Mouse (Mus musculus): ENCODE results near the gene Shmt2. TPM values are rescaled to one million over a fixed set of nuclear protein-coding genes. Genes with fewer than 3 reads are reported as not detected.
A peak's percentile ranks its signal among the peaks of the same experiment; 100 is the strongest.

Shmt2 gene
- polyA plus RNA-seq, 1 experiment from 2014 or later: 71.7 TPM

GRCm38 (mm10) chr10:127531548-127531947 is 9.3 kb upstream of the Shmt2 start:
- peaks cover 8 to 22% of the 10 kb centered on the region in 2 experiments for H3K4me1 ChIP-seq (ENCODE audit: control insufficient read depth in 2 of 2, insufficient read depth in 2 of 2, low read length in 2 of 2)
- H3K27me3 ChIP-seq (ENCODE audit: control insufficient read depth, insufficient read depth, low read length): peaks cover 100% of the 10 kb centered on the region
- no peak overlapping the region for H3K4me2 ChIP-seq (ENCODE audit: low read length)
- H3K36me3 ChIP-seq (ENCODE audit: control insufficient read depth, insufficient read depth, low read length): no peaks in the 10 kb centered on the region
- H3K9me3 ChIP-seq (ENCODE audit: control insufficient read depth, low read length): no peaks in the 10 kb centered on the region
- WGBS: 1% methylated on average over 4 of the region's 4 CpGs
- H3K27ac ChIP-seq (replicated peaks in 1 of 2; ENCODE audit: control insufficient read depth in 1 of 2, insufficient read depth in 1 of 2, low read depth in 2 of 2, low read length in 2 of 2): no peak overlapping the region
- H3K4me3 ChIP-seq (ENCODE audit: control insufficient read depth in 1 of 2, insufficient read depth in 1 of 2, low read depth in 1 of 2, low read length in 2 of 2): no peak overlapping the region
- no peak for ATAC-seq (ENCODE audit: insufficient number of reproducible peaks, insufficient read depth, low FRiP score, low read depth)
- H3K9ac ChIP-seq (ENCODE audit: low read length): no peak overlapping the region

- Histone ChIP-seq H3K4me2 (ENCODE audit: low read length) (no peak overlapping the region), H3K9ac (ENCODE audit: low read length) (no peak overlapping the region), H3K4me3 (ENCODE audit: control insufficient read depth in 1 of 2, insufficient read depth in 1 of 2, low read depth in 1 of 2, low read length in 2 of 2) (0 out of 4 replicates have a peak overlapping the region, but pooled peaks of 1 of the 2 experiments have one; percentile 3), H3K9me3 (ENCODE audit: control insufficient read depth, low read length) (no peaks in the 10 kb centered on the region), H3K27me3 (ENCODE audit: control insufficient read depth, insufficient read depth, low read length) (peaks cover 100% of the 10 kb centered on the region), H3K4me1 (ENCODE audit: control insufficient read depth in 2 of 2, insufficient read depth in 2 of 2, low read length in 2 of 2) (peaks cover 11 to 28% of the 10 kb centered on the region in 2 experiments), H3K27ac (replicated peaks in 1 of 2; ENCODE audit: control insufficient read depth in 1 of 2, insufficient read depth in 1 of 2, low read depth in 2 of 2, low read length in 2 of 2) (no peak overlapping the region), H3K36me3 (ENCODE audit: control insufficient read depth, insufficient read depth, low read length) (no peaks in the 10 kb centered on the region)
- no peak for ATAC-seq (ENCODE audit: insufficient number of reproducible peaks, insufficient read depth, low FRiP score, low read depth)
- WGBS: 2% methylated on average over 24 of the region's 25 CpGs
Observed at GRCm38 (mm10) chr10:127530945-127531344, 8.7 kb upstream of the Shmt2 start.

GRCm38 (mm10) chr10:127527481-127527880 is 5.2 kb upstream of the Shmt2 start:
- Histone ChIP-seq H3K4me3 (ENCODE audit: control insufficient read depth in 1 of 2, insufficient read depth in 1 of 2, low read depth in 1 of 2, low read length in 2 of 2) (no peak overlapping the region), H3K27ac (replicated peaks in 1 of 2; ENCODE audit: control insufficient read depth in 1 of 2, insufficient read depth in 1 of 2, low read depth in 2 of 2, low read length in 2 of 2) (no peak overlapping the region), H3K27me3 (ENCODE audit: control insufficient read depth, insufficient read depth, low read length) (peaks cover 88% of the 10 kb centered on the region), H3K4me2 (ENCODE audit: low read length) (no peak overlapping the region), H3K9ac (ENCODE audit: low read length) (no peak overlapping the region), H3K36me3 (ENCODE audit: control insufficient read depth, insufficient read depth, low read length) (no peaks in the 10 kb centered on the region), H3K9me3 (ENCODE audit: control insufficient read depth, low read length) (no peaks in the 10 kb centered on the region), H3K4me1 (ENCODE audit: control insufficient read depth in 2 of 2, insufficient read depth in 2 of 2, low read length in 2 of 2) (peaks cover 3 to 14% of the 10 kb centered on the region in 2 experiments)
- no peak for ATAC-seq (ENCODE audit: insufficient number of reproducible peaks, insufficient read depth, low FRiP score, low read depth)
- 5% methylated on average over 17 of the region's 17 CpGs for WGBS

- Histone ChIP-seq H3K4me2 (ENCODE audit: low read length) (peak overlapping the region; percentile 61), H3K36me3 (ENCODE audit: control insufficient read depth, insufficient read depth, low read length) (no peaks in the 10 kb centered on the region), H3K4me3 (ENCODE audit: control insufficient read depth in 1 of 2, insufficient read depth in 1 of 2, low read depth in 1 of 2, low read length in 2 of 2) (peak overlapping the region; percentile 30 to 34), H3K9ac (ENCODE audit: low read length) (no peak overlapping the region), H3K9me3 (ENCODE audit: control insufficient read depth, low read length) (no peaks in the 10 kb centered on the region), H3K27me3 (ENCODE audit: control insufficient read depth, insufficient read depth, low read length) (peaks cover 80% of the 10 kb centered on the region), H3K27ac (replicated peaks in 1 of 2; ENCODE audit: control insufficient read depth in 1 of 2, insufficient read depth in 1 of 2, low read depth in 2 of 2, low read length in 2 of 2) (no peak overlapping the region), H3K4me1 (ENCODE audit: control insufficient read depth in 2 of 2, insufficient read depth in 2 of 2, low read length in 2 of 2) (peaks cover 6 to 16% of the 10 kb centered on the region in 2 experiments)
- no peak for ATAC-seq (ENCODE audit: insufficient number of reproducible peaks, insufficient read depth, low FRiP score, low read depth)
- WGBS: under 1% methylated on average over 26 of the region's 26 CpGs
Observed at GRCm38 (mm10) chr10:127526681-127527080, 4.4 kb upstream of the Shmt2 start.

GRCm38 (mm10) chr10:127526048-127526447 is 3.8 kb upstream of the Shmt2 start:
- Histone ChIP-seq H3K4me1 (ENCODE audit: control insufficient read depth in 2 of 2, insufficient read depth in 2 of 2, low read length in 2 of 2) (peaks cover 10 to 22% of the 10 kb centered on the region in 2 experiments), H3K4me3 (ENCODE audit: control insufficient read depth in 1 of 2, insufficient read depth in 1 of 2, low read depth in 1 of 2, low read length in 2 of 2) (peak overlapping the region in 1 of 2 experiments; percentile 34; a peak in 3 of 4 replicates), H3K9me3 (ENCODE audit: control insufficient read depth, low read length) (no peaks in the 10 kb centered on the region), H3K27me3 (ENCODE audit: control insufficient read depth, insufficient read depth, low read length) (peaks cover 74% of the 10 kb centered on the region), H3K9ac (ENCODE audit: low read length) (no peak overlapping the region), H3K27ac (replicated peaks in 1 of 2; ENCODE audit: control insufficient read depth in 1 of 2, insufficient read depth in 1 of 2, low read depth in 2 of 2, low read length in 2 of 2) (no peak overlapping the region), H3K36me3 (ENCODE audit: control insufficient read depth, insufficient read depth, low read length) (no peaks in the 10 kb centered on the region), H3K4me2 (ENCODE audit: low read length) (peak overlapping the region; percentile 61)
- WGBS: 1% methylated on average over 26 of the region's 26 CpGs
- no peak for ATAC-seq (ENCODE audit: insufficient number of reproducible peaks, insufficient read depth, low FRiP score, low read depth)

- Histone ChIP-seq H3K27me3 (ENCODE audit: control insufficient read depth, insufficient read depth, low read length) (peaks cover 61% of the 10 kb centered on the region), H3K36me3 (ENCODE audit: control insufficient read depth, insufficient read depth, low read length) (peaks cover 12% of the 10 kb centered on the region), H3K9me3 (ENCODE audit: control insufficient read depth, low read length) (no peaks in the 10 kb centered on the region), H3K4me1 (ENCODE audit: control insufficient read depth in 2 of 2, insufficient read depth in 2 of 2, low read length in 2 of 2) (peaks cover 10 to 23% of the 10 kb centered on the region in 2 experiments), H3K4me2 (ENCODE audit: low read length) (no peak overlapping the region), H3K4me3 (ENCODE audit: control insufficient read depth in 1 of 2, insufficient read depth in 1 of 2, low read depth in 1 of 2, low read length in 2 of 2) (no peak overlapping the region), H3K9ac (ENCODE audit: low read length) (no peak overlapping the region), H3K27ac (replicated peaks in 1 of 2; ENCODE audit: control insufficient read depth in 1 of 2, insufficient read depth in 1 of 2, low read depth in 2 of 2, low read length in 2 of 2) (no peak overlapping the region)
- ATAC-seq (ENCODE audit: insufficient number of reproducible peaks, insufficient read depth, low FRiP score, low read depth): no peak
- WGBS: 4% methylated on average over 19 of the region's 23 CpGs
Observed at GRCm38 (mm10) chr10:127524646-127525255, 2.5 kb upstream of the Shmt2 start.

- Histone ChIP-seq H3K4me2 (ENCODE audit: low read length) (peak overlapping the region; percentile 97), H3K4me1 (ENCODE audit: control insufficient read depth in 2 of 2, insufficient read depth in 2 of 2, low read length in 2 of 2) (peaks cover 16 to 25% of the 10 kb centered on the region in 2 experiments), H3K9me3 (ENCODE audit: control insufficient read depth, low read length) (no peaks in the 10 kb centered on the region), H3K36me3 (ENCODE audit: control insufficient read depth, insufficient read depth, low read length) (peaks cover 36% of the 10 kb centered on the region), H3K4me3 (ENCODE audit: control insufficient read depth in 1 of 2, insufficient read depth in 1 of 2, low read depth in 1 of 2, low read length in 2 of 2) (peak overlapping the region; percentile 64 to 72), H3K27me3 (ENCODE audit: control insufficient read depth, insufficient read depth, low read length) (peaks cover 30% of the 10 kb centered on the region), H3K27ac (replicated peaks in 1 of 2; ENCODE audit: control insufficient read depth in 1 of 2, insufficient read depth in 1 of 2, low read depth in 2 of 2, low read length in 2 of 2) (0 out of 4 replicates have a peak overlapping the region, but pooled peaks of 1 of the 2 experiments have one; percentile 24), H3K9ac (ENCODE audit: low read length) (peak overlapping the region; percentile 83)
- WGBS: 8% methylated on average over 12 of the region's 12 CpGs
- no peak for ATAC-seq (ENCODE audit: insufficient number of reproducible peaks, insufficient read depth, low FRiP score, low read depth)
Observed at GRCm38 (mm10) chr10:127521611-127522080, 598 bp downstream of the Shmt2 start.
